Mouse (Mus musculus): ENCODE data around the gene Xiap.
A peak's percentile ranks its signal among the peaks of the same experiment; 100 is the strongest.
"Not testable (repeated sequence)": the region's sequence is repeated elsewhere in the genome, so short reads cannot be mapped to it uniquely, and the experiment has no call there.

Gene Xiap

DNA sequence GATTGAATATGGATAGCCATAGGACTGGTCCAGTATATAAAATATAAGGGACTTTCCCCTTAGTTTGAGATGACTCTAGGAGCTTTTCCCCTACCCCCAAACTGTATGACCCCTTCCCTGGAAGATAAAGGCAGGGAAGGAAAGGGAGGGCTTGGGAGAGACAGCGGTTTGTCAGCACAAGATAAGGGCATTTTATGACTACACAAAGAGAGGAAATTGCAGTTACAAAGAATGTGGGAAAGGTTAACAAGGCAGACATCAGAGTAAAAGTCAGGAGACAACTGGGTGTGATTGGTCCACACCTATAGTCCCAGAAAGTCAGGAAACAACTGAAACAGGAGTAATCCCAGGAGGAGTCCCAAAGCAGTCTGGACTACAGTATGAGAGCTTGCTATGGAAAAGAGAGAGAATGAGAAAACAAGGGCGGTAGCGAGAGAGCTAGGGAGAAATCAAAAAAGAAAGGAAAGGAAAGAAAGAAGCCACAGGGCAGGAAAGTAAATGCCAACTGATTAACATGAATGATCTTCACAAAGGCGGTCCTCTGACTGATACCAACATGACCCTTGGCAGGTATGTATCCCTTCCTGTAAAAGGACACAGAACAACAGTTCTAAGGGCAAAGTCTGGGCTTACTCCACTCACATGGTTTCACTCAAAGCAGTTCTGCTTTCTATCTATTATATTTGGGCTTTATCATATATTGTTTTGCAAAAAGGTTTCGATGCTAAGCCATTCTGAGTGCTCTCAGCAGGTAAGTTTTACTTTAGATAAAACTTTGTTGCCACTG lies at the start of gene Xiap:
TSS of gene Xiap (plus strand) at position 398 of the 787 bp plus-strand sequence.
- no peak for DNase-seq (ENCODE audit: low spot score)

DNA sequence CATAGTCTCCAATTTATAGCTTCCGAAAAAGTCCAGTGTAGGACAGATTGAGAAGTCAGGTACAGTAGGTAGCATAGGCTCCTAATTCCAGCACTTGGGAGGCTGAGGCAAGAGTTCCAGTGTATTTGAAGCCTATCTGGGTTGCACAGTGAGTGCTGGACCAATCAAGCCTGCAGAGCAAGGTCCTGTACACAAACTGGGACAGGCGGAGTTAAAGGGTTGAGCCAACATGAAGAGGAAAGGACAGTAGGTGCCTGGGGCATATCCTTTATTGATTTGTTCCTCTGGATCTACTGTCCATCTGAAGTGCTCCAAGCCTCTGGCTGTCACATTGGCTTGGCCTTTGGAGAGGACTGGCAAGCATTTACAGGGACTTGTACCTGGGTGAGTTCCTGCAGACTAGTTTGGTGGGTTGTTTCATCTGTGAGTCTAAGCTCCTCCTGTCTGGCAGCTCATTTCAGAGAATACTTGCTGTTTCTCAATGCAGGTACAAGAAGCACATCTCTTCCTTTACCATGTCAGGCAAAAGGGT lies 46.7 kb upstream of the Xiap start:
- no peak for DNase-seq (ENCODE audit: low spot score)

DNA sequence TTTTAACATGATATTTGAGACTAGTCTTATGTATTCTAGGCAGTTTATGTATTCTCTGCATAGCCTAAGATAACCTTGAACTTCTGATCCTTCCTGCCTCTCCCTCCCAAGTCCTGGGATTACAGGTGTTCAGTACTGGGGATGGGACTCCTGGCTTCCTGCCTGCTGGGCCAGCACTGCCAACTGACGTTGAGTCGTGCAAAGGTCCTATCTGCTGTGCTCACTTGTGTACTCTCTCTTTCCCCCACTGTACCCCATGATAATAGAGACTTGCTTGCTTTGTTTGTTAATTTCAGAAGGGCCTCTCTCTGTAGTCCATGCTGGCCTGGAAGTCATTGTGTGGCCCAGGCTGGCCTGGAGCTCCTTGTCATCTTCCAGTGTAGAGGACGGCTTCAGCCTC lies 45.7 kb upstream of the Xiap start:
- no peak for DNase-seq (ENCODE audit: low spot score)

GRCm38 (mm10) chrX:42014502-42014901 lies 45.0 kb upstream of the Xiap start:
- DNase-seq (ENCODE audit: low spot score): no peak

DNA sequence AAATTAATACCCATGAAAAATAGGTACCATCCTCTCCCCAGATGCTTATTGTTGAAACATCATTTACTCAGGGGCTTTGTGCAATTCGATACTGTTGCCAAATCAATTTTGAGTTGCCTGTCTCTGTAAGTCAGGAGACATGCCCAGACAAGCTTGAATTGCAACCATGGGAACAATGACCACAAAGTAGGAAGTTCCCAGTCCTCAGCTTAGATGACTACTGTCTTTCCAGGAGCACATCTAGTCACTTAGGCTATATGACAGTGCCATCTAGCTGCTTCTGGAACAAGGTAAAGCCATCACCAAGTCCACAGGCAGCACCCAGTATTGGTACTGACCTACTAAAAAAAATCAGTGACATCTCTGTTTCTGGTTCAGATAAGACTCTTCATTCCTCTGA lies 41.4 kb upstream of the Xiap start:
- no peak for DNase-seq (ENCODE audit: low spot score)

GRCm38 (mm10) chrX:42019441-42019840 lies 40.0 kb upstream of the Xiap start:
- no peak for DNase-seq (ENCODE audit: low spot score)

- not testable (repeated sequence) for DNase-seq (ENCODE audit: low spot score)
Measured at GRCm38 (mm10) chrX:42025802-42026440, 33.6 kb upstream of the Xiap start.

GRCm38 (mm10) chrX:42026981-42027380 lies 32.5 kb upstream of the Xiap start:
- DNase-seq (ENCODE audit: low spot score): not testable (repeated sequence)

GRCm38 (mm10) chrX:42033111-42033693 lies 26.3 kb upstream of the Xiap start:
- peak; percentile 63 for DNase-seq (ENCODE audit: low spot score)

- no peak for DNase-seq (ENCODE audit: low spot score)
Measured at GRCm38 (mm10) chrX:42033911-42034310, 25.6 kb upstream of the Xiap start.

DNA sequence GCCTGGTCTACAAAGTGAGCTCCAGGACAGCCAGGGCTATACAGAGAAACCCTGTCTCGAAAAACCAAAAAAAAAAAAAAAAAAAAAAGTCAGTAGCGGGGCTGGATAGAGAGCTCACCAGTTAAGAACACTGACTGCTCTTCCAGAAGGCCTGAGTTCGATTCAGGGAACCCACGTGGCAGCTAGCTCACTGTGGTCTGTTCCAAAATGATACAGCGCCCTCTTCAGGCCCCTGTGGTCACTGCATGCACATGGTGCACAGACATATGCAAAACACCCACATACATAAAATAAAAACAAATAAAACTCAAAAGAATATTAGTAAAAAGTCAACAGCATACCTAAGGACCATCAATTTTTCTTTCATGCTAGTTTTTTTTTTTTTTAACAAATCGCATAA lies 20.0 kb upstream of the Xiap start:
- no peak for DNase-seq (ENCODE audit: low spot score)

GRCm38 (mm10) chrX:42044935-42045334 lies 14.5 kb upstream of the Xiap start:
- no peak for DNase-seq (ENCODE audit: low spot score)

GRCm38 (mm10) chrX:42050652-42051643 lies 8.5 kb upstream of the Xiap start:
- DNase-seq (ENCODE audit: low spot score): no peak

DNA sequence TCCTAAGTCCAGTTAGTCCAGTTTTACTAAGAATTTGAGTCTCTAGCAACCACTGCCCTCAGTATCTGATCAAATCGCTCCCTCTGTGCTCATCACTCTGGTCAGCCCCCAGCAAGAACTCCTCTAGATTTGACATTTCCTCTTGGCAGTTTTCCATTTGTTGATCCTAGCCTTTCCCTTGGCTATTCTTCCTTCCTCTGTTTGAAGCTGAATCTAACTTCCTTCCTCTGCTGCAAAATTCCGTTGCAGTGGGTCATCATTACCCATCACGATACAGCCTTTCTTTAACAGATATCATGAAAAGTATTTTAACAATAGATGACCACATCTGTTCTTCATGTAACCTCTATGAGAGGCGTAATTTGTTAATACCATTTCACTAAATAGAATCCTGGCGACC lies 2.5 kb upstream of the Xiap start:
- DNase-seq (ENCODE audit: low spot score): no peak

- DNase-seq (ENCODE audit: low spot score): no peak
Measured at GRCm38 (mm10) chrX:42057873-42058272, 1.6 kb upstream of the Xiap start.

DNA sequence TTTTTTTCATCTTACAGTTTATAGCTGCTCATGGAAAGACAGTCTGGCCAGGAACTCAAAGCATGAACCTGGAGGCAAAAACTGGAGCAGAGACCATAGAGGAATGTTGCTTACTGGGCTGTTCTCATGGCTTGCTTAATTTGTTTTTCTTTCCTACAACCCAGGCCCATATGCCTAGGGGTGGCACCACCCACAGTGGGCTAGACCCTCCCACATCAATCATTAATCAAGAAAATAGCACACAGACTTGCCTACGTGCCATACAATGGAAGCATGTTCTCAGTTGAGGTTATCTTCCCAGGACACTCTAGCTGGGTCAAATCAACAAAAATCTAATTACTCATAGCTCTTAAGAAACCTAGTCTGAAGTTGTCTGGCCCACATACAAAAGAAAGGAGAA lies 4.1 kb downstream of the Xiap start:
- DNase-seq (ENCODE audit: low spot score): no peak

DNA sequence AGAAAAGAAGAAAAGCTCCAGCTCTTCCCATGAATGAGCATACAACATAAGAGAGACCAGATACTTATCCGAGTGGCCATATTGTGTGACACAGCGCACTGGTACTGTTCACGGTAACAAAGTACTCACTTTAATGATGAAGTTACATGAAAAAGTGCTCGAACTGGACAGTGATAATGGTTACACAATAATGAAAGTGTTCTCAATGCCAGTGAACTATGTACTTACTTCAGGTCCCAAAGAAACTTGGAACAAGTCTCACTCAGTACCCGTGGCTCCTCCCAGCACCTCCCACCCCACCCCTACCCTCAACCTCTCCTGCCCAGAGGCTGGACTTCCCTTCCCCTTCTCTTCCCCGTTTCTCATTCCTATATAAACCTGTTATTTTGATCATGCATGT lies 5.6 kb downstream of the Xiap start:
- no peak for DNase-seq (ENCODE audit: low spot score)

GRCm38 (mm10) chrX:42066771-42067170 lies 7.3 kb downstream of the Xiap start:
- DNase-seq (ENCODE audit: low spot score): no peak

- DNase-seq (ENCODE audit: low spot score): peak; percentile 57
Measured at GRCm38 (mm10) chrX:42067791-42068200, 8.3 kb downstream of the Xiap start.

DNA sequence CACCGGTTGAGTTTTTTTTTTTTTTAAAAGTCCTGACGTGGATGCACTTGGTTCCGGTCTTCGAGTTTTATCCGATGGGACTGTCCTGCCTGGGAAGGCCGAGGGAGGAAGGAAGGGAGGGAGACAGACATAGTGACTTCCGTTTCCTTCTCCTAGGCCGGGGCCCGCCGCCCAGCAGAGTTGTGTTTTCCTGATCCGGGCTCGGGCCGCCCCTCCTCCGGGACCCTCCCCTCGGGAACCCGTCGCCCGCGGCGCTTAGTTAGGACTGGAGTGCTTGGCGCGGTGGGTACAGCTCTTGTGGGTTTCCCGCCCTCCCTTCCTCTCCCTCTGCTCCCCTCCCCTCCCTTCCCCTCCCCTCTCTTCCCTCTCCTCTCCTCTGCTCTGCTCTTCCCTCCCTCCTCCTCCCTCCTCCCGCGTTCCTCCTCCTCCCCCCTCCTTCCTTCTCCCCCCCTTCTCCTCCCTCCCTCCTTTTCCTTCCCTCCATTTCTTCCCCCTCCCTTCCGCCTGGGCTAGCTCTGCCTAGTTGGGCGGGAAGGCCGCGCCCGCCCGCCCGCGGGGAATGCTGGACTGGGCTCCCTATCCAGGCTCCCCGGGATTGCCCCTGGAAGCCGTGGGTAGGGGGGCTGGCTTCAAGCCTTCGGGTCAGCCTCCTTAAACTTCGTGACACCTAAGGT lies 8.9 kb downstream of the Xiap start:
- DNase-seq (ENCODE audit: low spot score): peak; percentile 46

DNA sequence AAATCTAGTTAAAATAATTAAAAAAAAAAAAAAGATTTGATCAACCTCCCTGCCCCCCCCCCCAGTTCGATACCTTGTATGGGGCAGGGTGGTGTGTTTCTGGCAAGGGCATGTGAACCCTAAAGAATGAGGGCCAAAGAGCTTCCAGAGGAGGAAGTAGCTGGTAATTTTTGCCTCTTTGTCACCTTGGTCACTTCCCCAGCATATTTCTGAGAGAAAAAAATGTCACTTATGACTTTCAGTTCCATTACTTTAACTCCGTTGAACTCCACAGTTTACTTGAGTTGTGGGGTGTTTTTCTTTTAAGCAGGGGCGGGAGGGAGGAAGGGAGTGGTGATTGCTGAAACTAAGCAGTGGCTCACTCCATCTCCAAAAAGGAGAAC lies 9.4 kb downstream of the Xiap start:
- peak; percentile 1 for DNase-seq (ENCODE audit: low spot score)

Measured in T-cell, adult 2 months (primary cell).